Mouse (Mus musculus): Measurements from ENCODE around the gene Mpst. TPM values are rescaled to one million over a fixed set of nuclear protein-coding genes. Genes with fewer than 3 reads are reported as not detected.

Gene Mpst
- polyA plus RNA-seq, 1 experiment, result 83.4 TPM

GRCm38 (mm10) chr15:78456051-78456450 lies 49.8 kb downstream of the Mpst start:
- TF ChIP-seq POLR2A (IDR thresholded peaks at IDR 0.05; ENCODE audit: borderline replicate concordance, extremely low read depth, insufficient read depth, insufficient read length, poor library complexity, severe bottlenecking) (no peak), CTCF (IDR thresholded peaks at IDR 0.05; ENCODE audit: borderline replicate concordance, extremely low read depth, insufficient read depth, insufficient read length) (no peak)

GRCm38 (mm10) chr15:78457193-78457592 lies 51.0 kb downstream of the Mpst start:
- DNase-seq (ENCODE audit: low read depth), result no peak
- TF ChIP-seq POLR2A (IDR thresholded peaks at IDR 0.05; ENCODE audit: borderline replicate concordance, extremely low read depth, insufficient read depth, insufficient read length, poor library complexity, severe bottlenecking), result no peak
- TF ChIP-seq CTCF (IDR thresholded peaks at IDR 0.05; ENCODE audit: borderline replicate concordance, extremely low read depth, insufficient read depth, insufficient read length), result no peak

More at GRCm38 (mm10) chr15:78456051-78456450, 49.8 kb downstream of the Mpst start:
- DNase-seq (ENCODE audit: low read depth), result peak; percentile 34

DNA sequence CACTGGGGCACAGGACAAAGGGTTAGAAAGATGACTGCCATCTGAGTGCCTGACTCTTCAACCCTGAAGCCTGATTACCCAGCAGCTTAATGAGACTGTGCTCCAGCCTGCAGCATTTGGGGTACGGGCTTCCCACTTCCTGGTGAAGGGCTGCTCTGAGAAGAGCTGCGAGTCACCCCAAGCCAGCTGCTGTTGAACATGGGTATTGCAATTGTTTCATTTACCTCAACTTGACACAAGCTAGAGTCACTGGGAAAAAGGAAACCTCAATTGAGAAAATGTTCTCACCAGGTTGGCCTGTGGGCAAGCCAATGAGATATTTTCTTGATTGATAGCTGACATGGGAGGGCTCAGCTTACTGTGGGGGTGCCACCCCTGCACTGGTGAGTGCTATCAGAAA lies 56.8 kb downstream of the Mpst start:
- TF ChIP-seq POLR2A (IDR thresholded peaks at IDR 0.05; ENCODE audit: borderline replicate concordance, extremely low read depth, insufficient read depth, insufficient read length, poor library complexity, severe bottlenecking), result no peak
- TF ChIP-seq CTCF (IDR thresholded peaks at IDR 0.05; ENCODE audit: borderline replicate concordance, extremely low read depth, insufficient read depth, insufficient read length), result no peak
- no peak for DNase-seq (ENCODE audit: low read depth)

Other genes with a start within 250 kb of the Mpst start
- gene Ift27, start 232.3 kb upstream of the Mpst start, polyA plus RNA-seq (2012; rRNA removed), result 56.7 and 68.1 TPM in 2 replicates
- 1.00 and 2.9 TPM in 2 replicates for gene Pvalb, start 200.0 kb upstream of the Mpst start, polyA plus RNA-seq (2012; rRNA removed)
- 0.66 and 1.1 TPM in 2 replicates for gene Ncf4, start 161.6 kb upstream of the Mpst start, polyA plus RNA-seq (2012; rRNA removed)
- gene Csf2rb2, start 100.7 kb upstream of the Mpst start, polyA plus RNA-seq (2012; rRNA removed), result 0.29 and 0.32 TPM in 2 replicates
- gene Csf2rb, start 80.7 kb upstream of the Mpst start, polyA plus RNA-seq (2012; rRNA removed), result 0.85 and 1.8 TPM in 2 replicates
- gene Tex33, start 10.5 kb upstream of the Mpst start, polyA plus RNA-seq (2012; rRNA removed), result not detected in 2 replicates
- 12.4 and 16.2 TPM in 2 replicates for gene Tst, start 509 bp upstream of the Mpst start, polyA plus RNA-seq (2012; rRNA removed)
- gene Kctd17, start 22.1 kb downstream of the Mpst start, polyA plus RNA-seq (2012; rRNA removed), result 259 and 385 TPM in 2 replicates
- 0.14 and 0.22 TPM in 2 replicates for gene Tmprss6, start 62.2 kb downstream of the Mpst start, polyA plus RNA-seq (2012; rRNA removed)
- gene Il2rb, start 88.9 kb downstream of the Mpst start, polyA plus RNA-seq (2012; rRNA removed), result 0.03 and 0.12 TPM in 2 replicates
- 13.5 and 16.3 TPM in 2 replicates for gene C1qtnf6, start 125.0 kb downstream of the Mpst start, polyA plus RNA-seq (2012; rRNA removed)
- gene Sstr3, start 138.3 kb downstream of the Mpst start, polyA plus RNA-seq (2012; rRNA removed), result 1.5 TPM in 2 replicates
- 5.5 and 9.0 TPM in 2 replicates for gene Rac2, start 166.4 kb downstream of the Mpst start, polyA plus RNA-seq (2012; rRNA removed)
- gene Cyth4, start 190.6 kb downstream of the Mpst start, polyA plus RNA-seq (2012; rRNA removed), result 4.0 and 4.8 TPM in 2 replicates

All from brain, embryonic 14.5 days (tissue).